Mouse (Mus musculus) left cerebral cortex, adult 6 months (tissue): ENCODE results near the gene Rtl6. TPM values are rescaled to one million over a fixed set of nuclear protein-coding genes. Genes with fewer than 3 reads are reported as not detected.

Experiments used
- long read RNA-seq, 2 experiments: library from polyadenylated mRNA; unstranded; transcript quantifications; one replicate each; pipeline ENCODE4 v2.0.0; 2019 to 2020
- polyA plus RNA-seq: library from polyadenylated mRNA; unstranded; fragments of <200 nt; fragmentation: Nextera tagmentation; gene quantifications from 2 replicates; pipeline ENCODE4 v1.2.3, GENCODE M21; 2021

Rtl6 gene
- polyA plus RNA-seq = 27.6 and 28.1 TPM in 2 replicates
- long read RNA-seq, experiment 1, full-length matches to known transcripts = 168 of 168 reads
- long read RNA-seq, experiment 1, partial matches to known transcripts = 0 of 168 reads
- long read RNA-seq, experiment 1, other reads (novel, unspliced or antisense) = 0 of 168 reads
- long read RNA-seq, experiment 2, full-length matches to known transcripts = 47 of 47 reads
- long read RNA-seq, experiment 2, partial matches to known transcripts = 0 of 47 reads
- long read RNA-seq, experiment 2, other reads (novel, unspliced or antisense) = 0 of 47 reads

GRCm38 (mm10) chr15:84557189-84557921 lies at the start of gene Rtl6:
Rtl6 (minus strand) TSS chr15:84557823.

Other genes with a start within 250 kb of the Rtl6 start
- 4.2 and 4.4 TPM in 2 replicates for gene Parvg, start 233.8 kb downstream of the Rtl6 start, polyA plus RNA-seq
- 8.7 and 12.5 TPM in 2 replicates for gene Shisal1, start 110.7 kb downstream of the Rtl6 start, polyA plus RNA-seq
- 8.4 and 10.7 TPM in 2 replicates for gene Prr5, start 111.8 kb upstream of the Rtl6 start, polyA plus RNA-seq
- 0.15 and 0.29 TPM in 2 replicates for gene Arhgap8, start 162.2 kb upstream of the Rtl6 start, polyA plus RNA-seq